Mouse (Mus musculus): ENCODE measurements around the gene Rab15. TPM values are rescaled to one million over a fixed set of nuclear protein-coding genes. Genes with fewer than 3 reads are reported as not detected.

Rab15 gene
- polyA plus RNA-seq, 1 experiment from 2014 or later, result 11.3 TPM

GRCm38 (mm10) chr12:76752652-76753318, 69.9 kb downstream of the Rab15 start:
- Histone ChIP-seq H3K27me3 (ENCODE audit: control insufficient read depth, insufficient read depth, low read length) (no peaks in the 10 kb centered on the region), H3K4me3 (ENCODE audit: low read depth, low read length) (no peak overlapping the region), H3K4me2 (replicated peaks; ENCODE audit: low read depth, low read length) (no peak overlapping the region), H3K9me3 (ENCODE audit: control insufficient read depth, low read length) (no peaks in the 10 kb centered on the region), H3K36me3 (ENCODE audit: control insufficient read depth, insufficient read depth, low read length) (no peaks in the 10 kb centered on the region), H3K9ac (ENCODE audit: low read depth, low read length) (no peak overlapping the region), H3K4me1 (replicated peaks; ENCODE audit: control insufficient read depth, insufficient read depth, low read length) (no peaks in the 10 kb centered on the region), H3K27ac (ENCODE audit: low read depth, low read length) (no peak overlapping the region)
- no peak for ATAC-seq (ENCODE audit: low FRiP score)
- DNase-seq (ENCODE audit: low spot score), result peak; percentile 76
- WGBS, result 54% methylated on average over 14 of the region's 14 CpGs

GRCm38 (mm10) chr12:76750866-76751459, 71.7 kb downstream of the Rab15 start:
- Histone ChIP-seq H3K9ac (ENCODE audit: low read depth, low read length) (no peak overlapping the region), H3K4me1 (replicated peaks; ENCODE audit: control insufficient read depth, insufficient read depth, low read length) (no peaks in the 10 kb centered on the region), H3K4me2 (replicated peaks; ENCODE audit: low read depth, low read length) (no peak overlapping the region), H3K4me3 (ENCODE audit: low read depth, low read length) (no peak overlapping the region), H3K27ac (ENCODE audit: low read depth, low read length) (no peak overlapping the region), H3K9me3 (ENCODE audit: control insufficient read depth, low read length) (no peaks in the 10 kb centered on the region), H3K36me3 (ENCODE audit: control insufficient read depth, insufficient read depth, low read length) (no peaks in the 10 kb centered on the region), H3K27me3 (ENCODE audit: control insufficient read depth, insufficient read depth, low read length) (no peaks in the 10 kb centered on the region)
- ATAC-seq (ENCODE audit: low FRiP score), result no peak
- WGBS, result 84% methylated on average over 16 of the region's 16 CpGs
- DNase-seq (ENCODE audit: low spot score), result no peak

Other genes starting within 250 kb of the Rab15 start
- 3.6 and 3.9 TPM in 2 replicates for gene Sptb, start 112.4 kb downstream of the Rab15 start, polyA plus RNA-seq (2014; fragmentation: Nextera tagmentation; extraction: Ambion mirVana)
- gene Churc1, start 57.4 kb downstream of the Rab15 start, polyA plus RNA-seq (2014; fragmentation: Nextera tagmentation; extraction: Ambion mirVana), result 99.5 and 106 TPM in 2 replicates
- gene Fntb, start 57.3 kb downstream of the Rab15 start, polyA plus RNA-seq (2014; fragmentation: Nextera tagmentation; extraction: Ambion mirVana), result 42.5 and 43.5 TPM in 2 replicates
- not detected in 2 replicates for gene Gpx2, start 27.4 kb downstream of the Rab15 start, polyA plus RNA-seq (2014; fragmentation: Nextera tagmentation; extraction: Ambion mirVana)
- gene Max, start 139.3 kb upstream of the Rab15 start, polyA plus RNA-seq (2014; fragmentation: Nextera tagmentation; extraction: Ambion mirVana), result 36.9 and 48.4 TPM in 2 replicates